Mouse (Mus musculus): Measurements from ENCODE around the gene Ccm2. TPM values are rescaled to one million over a fixed set of nuclear protein-coding genes. Genes with fewer than 3 reads are reported as not detected.
A peak's percentile ranks its signal among the peaks of the same experiment; 100 is the strongest.

The Ccm2 gene
- polyA plus RNA-seq, 1 experiment from 2014 or later = 87.0 TPM

DNA sequence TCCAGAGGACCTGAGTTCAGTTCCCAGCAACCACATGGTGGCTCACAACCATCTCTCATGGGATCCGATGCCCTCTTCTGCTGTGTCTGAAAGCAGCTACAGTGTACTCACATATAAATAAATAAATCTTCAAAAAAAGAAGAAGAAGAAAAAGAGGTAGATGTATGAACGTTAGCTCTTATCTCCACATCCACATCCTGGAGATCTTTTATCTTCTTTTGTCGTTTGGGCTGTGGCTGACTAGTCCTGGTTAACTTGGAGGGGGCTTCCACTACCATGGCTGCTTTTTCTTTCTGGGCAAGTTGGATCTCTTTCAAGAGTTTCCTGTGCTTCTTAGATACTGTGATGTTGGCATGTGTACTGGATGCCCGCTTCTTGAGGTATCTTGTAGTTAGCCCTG is 16.5 kb downstream of the Ccm2 start:
- no peak for ATAC-seq (replicated peaks; ENCODE audit: low FRiP score, low TSS enrichment, low read depth)
- H3K36me3 ChIP-seq (ENCODE audit: control insufficient read depth, insufficient read depth, low read length) = 0 out of 2 replicates have a peak, but pooled peaks cover 6% of the 10 kb centered on the region
- 86% methylated on average over 4 of the region's 4 CpGs for WGBS
- no peak overlapping the region for H3K4me2 ChIP-seq (ENCODE audit: low read length)
- no peak overlapping the region for H3K27ac ChIP-seq (ENCODE audit: low read depth)
- no peak overlapping the region for H3K4me3 ChIP-seq (ENCODE audit: low read depth, low read length)
- peaks cover 5% of the 10 kb centered on the region; the same call in 1 of the 2 replicates for H3K4me1 ChIP-seq (replicated peaks; ENCODE audit: control insufficient read depth, insufficient read depth, low read length)
- DNase-seq (ENCODE audit: low spot score) = no peak
- no peaks in the 10 kb centered on the region for H3K9me3 ChIP-seq (ENCODE audit: control insufficient read depth, low read length)
- no peak overlapping the region for H3K9ac ChIP-seq (ENCODE audit: low read length)
- H3K27me3 ChIP-seq (replicated peaks; ENCODE audit: control insufficient read depth, insufficient read depth, low read length) = no peaks in the 10 kb centered on the region

DNA sequence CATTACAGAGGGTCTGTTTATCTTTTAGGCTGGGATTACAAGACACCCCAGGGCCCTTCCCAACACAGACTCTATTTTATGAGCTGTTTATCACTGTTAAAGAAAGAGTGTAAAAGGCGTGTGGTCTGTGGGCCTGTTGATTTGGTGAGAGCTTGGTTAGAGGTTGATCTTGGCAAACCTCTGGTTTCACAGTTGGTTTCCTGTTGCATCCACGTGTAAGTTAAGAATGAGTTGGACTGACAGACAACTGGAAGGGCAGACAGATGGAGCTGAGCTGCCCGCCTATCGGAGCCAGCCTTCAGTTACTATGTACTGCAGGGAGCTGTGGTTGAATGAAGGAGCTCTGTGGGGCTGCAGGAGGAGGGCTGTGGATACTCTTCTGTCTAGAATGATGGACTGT is 19.8 kb downstream of the Ccm2 start:
- H3K9ac ChIP-seq (ENCODE audit: low read length) = no peak overlapping the region
- H3K36me3 ChIP-seq (ENCODE audit: control insufficient read depth, insufficient read depth, low read length) = peaks cover 17% of the 10 kb centered on the region; the same call in 1 of the 2 replicates
- ATAC-seq (replicated peaks; ENCODE audit: low FRiP score, low TSS enrichment, low read depth) (no peak), DNase-seq (ENCODE audit: low spot score) (no peak)
- no peaks in the 10 kb centered on the region for H3K9me3 ChIP-seq (ENCODE audit: control insufficient read depth, low read length)
- WGBS = 73% methylated on average over 4 of the region's 4 CpGs
- no peaks in the 10 kb centered on the region for H3K27me3 ChIP-seq (replicated peaks; ENCODE audit: control insufficient read depth, insufficient read depth, low read length)
- no peak overlapping the region for H3K4me2 ChIP-seq (ENCODE audit: low read length)
- H3K27ac ChIP-seq (ENCODE audit: low read depth) = no peak overlapping the region
- peaks cover 13% of the 10 kb centered on the region for H3K4me1 ChIP-seq (replicated peaks; ENCODE audit: control insufficient read depth, insufficient read depth, low read length)
- no peak overlapping the region for H3K4me3 ChIP-seq (ENCODE audit: low read depth, low read length)

DNA sequence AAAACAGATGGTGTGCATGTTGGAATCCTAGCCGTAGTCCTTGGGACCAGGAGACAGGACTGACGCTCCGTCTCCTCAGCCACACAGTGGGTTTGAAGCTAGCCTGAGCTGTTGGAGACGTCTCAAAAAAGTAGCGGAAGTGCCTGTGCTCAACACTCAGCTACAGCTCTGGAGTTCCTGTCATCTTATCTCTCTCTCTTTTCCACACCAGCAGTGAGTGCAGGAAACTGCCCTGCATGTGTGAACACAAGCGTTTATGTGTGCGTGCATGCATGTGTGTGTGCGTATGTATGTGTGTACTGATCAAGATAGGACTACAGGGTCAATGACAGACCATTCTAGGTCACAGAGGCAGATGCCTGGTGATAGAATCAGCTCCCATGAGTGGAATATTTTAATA is 21.3 kb downstream of the Ccm2 start:
- Histone ChIP-seq H3K36me3 (ENCODE audit: control insufficient read depth, insufficient read depth, low read length) (peaks cover 28% of the 10 kb centered on the region), H3K9me3 (ENCODE audit: control insufficient read depth, low read length) (no peaks in the 10 kb centered on the region), H3K4me2 (ENCODE audit: low read length) (no peak overlapping the region), H3K27ac (ENCODE audit: low read depth) (no peak overlapping the region), H3K9ac (ENCODE audit: low read length) (no peak overlapping the region), H3K4me1 (replicated peaks; ENCODE audit: control insufficient read depth, insufficient read depth, low read length) (peaks cover 10% of the 10 kb centered on the region), H3K27me3 (replicated peaks; ENCODE audit: control insufficient read depth, insufficient read depth, low read length) (no peaks in the 10 kb centered on the region), H3K4me3 (ENCODE audit: low read depth, low read length) (no peak overlapping the region)
- no peak for ATAC-seq (replicated peaks; ENCODE audit: low FRiP score, low TSS enrichment, low read depth)
- WGBS = 88% methylated on average over 8 of the region's 8 CpGs
- no peak for DNase-seq (ENCODE audit: low spot score)

DNA sequence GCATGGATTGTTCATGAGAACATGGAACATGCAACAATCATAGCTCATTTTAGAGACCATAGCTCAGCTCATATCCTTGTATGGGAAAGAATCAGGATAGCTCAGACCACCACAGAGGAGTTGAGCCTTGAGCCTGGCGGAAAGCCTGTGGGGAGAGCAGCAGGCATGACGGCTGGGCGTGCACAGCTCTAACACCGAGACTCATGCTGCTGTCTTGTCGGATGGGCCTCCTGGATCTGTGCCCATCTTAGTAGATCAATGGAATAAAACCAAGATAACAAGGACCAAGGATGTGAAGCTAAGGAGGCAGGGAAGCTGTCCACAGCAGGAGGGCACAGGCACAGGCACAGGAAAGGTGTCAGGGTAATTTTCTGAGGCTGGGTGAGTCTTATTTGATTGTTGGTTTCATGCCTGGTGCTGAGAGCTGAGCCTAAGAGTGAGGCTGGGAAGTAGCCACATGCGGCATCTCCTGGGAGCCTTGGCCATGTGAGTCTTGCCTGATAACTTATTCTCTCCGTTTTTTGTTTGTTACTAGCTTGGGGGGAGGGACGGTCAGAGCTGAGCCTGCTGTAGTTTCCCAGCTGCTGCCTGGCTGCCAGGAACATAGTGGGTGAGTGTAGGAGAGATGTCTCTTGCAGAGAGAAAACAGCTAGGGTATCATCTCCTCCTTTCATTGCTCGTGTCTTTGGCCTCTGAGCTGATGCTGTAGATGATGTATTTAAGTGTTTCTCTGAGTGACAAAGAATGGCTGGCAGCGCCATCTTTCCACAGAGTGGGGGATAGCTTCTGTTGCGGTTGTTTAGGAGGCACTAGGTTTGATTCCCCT is 22.1 kb downstream of the Ccm2 start:
- Histone ChIP-seq H3K27me3 (replicated peaks; ENCODE audit: control insufficient read depth, insufficient read depth, low read length) (no peaks in the 10 kb centered on the region), H3K36me3 (ENCODE audit: control insufficient read depth, insufficient read depth, low read length) (peaks cover 31% of the 10 kb centered on the region), H3K27ac (ENCODE audit: low read depth) (peak overlapping the region; percentile 10; the same call in 1 of the 2 replicates), H3K4me2 (ENCODE audit: low read length) (no peak overlapping the region), H3K4me3 (ENCODE audit: low read depth, low read length) (no peak overlapping the region), H3K9me3 (ENCODE audit: control insufficient read depth, low read length) (no peaks in the 10 kb centered on the region), H3K9ac (ENCODE audit: low read length) (0 out of 2 replicates have a peak overlapping the region, but pooled peaks have one; percentile 14), H3K4me1 (replicated peaks; ENCODE audit: control insufficient read depth, insufficient read depth, low read length) (peaks cover 10% of the 10 kb centered on the region)
- no peak for DNase-seq (ENCODE audit: low spot score)
- no peak for ATAC-seq (replicated peaks; ENCODE audit: low FRiP score, low TSS enrichment, low read depth)
- 64% methylated on average over 11 of the region's 11 CpGs for WGBS

DNA sequence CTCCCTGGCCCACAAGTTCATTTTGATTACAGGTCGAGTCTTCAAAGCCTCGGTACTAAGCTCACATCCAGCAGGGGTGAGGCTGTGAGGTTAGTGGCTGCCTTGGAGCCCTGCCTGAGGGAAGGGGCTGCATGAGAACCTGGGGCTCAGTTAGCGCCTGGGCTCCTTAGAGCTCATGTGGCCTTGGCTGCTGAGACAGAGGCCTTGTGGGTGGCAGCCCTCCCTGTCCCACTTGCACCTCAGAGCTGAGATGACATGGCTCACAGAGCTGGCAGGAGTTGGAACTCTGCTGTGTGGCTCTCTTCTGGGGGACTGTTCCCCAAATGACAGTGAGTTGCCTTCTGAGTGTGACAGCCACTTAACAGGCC is 22.7 kb downstream of the Ccm2 start:
- no peaks in the 10 kb centered on the region for H3K9me3 ChIP-seq (ENCODE audit: control insufficient read depth, low read length)
- ATAC-seq (replicated peaks; ENCODE audit: low FRiP score, low TSS enrichment, low read depth) = no peak
- 61% methylated on average over 3 of the region's 3 CpGs for WGBS
- no peak overlapping the region for H3K9ac ChIP-seq (ENCODE audit: low read length)
- H3K27ac ChIP-seq (ENCODE audit: low read depth) = no peak overlapping the region
- no peaks in the 10 kb centered on the region for H3K27me3 ChIP-seq (replicated peaks; ENCODE audit: control insufficient read depth, insufficient read depth, low read length)
- peaks cover 33% of the 10 kb centered on the region for H3K36me3 ChIP-seq (ENCODE audit: control insufficient read depth, insufficient read depth, low read length)
- H3K4me3 ChIP-seq (ENCODE audit: low read depth, low read length) = no peak overlapping the region
- H3K4me2 ChIP-seq (ENCODE audit: low read length) = no peak overlapping the region
- DNase-seq (ENCODE audit: low spot score) = no peak
- peaks cover 10% of the 10 kb centered on the region for H3K4me1 ChIP-seq (replicated peaks; ENCODE audit: control insufficient read depth, insufficient read depth, low read length)

DNA sequence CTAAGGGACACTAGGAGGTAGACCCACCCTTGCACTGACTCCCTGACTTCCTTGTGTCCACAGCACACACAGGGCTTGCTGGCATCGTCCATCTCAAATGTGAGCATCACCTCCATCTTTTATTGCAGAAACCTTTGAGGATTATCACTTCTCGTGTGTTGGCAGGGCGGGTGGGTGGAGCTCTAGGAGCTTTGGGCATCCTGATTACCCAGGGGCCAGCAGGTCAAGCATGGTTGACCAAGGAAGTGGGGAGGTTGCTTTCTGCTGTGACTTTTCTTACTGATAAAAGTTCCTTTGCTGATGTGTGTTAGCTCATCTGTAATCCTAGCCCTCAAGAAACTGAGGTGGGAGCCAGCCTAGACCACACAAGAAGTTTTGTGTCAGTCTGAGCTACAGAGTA is 29.5 kb downstream of the Ccm2 start:
- Histone ChIP-seq H3K4me3 (ENCODE audit: low read depth, low read length) (no peak overlapping the region), H3K36me3 (ENCODE audit: control insufficient read depth, insufficient read depth, low read length) (peaks cover 39% of the 10 kb centered on the region), H3K9me3 (ENCODE audit: control insufficient read depth, low read length) (no peaks in the 10 kb centered on the region), H3K9ac (ENCODE audit: low read length) (no peak overlapping the region), H3K4me1 (replicated peaks; ENCODE audit: control insufficient read depth, insufficient read depth, low read length) (no peaks in the 10 kb centered on the region), H3K27ac (ENCODE audit: low read depth) (no peak overlapping the region), H3K27me3 (replicated peaks; ENCODE audit: control insufficient read depth, insufficient read depth, low read length) (no peaks in the 10 kb centered on the region), H3K4me2 (ENCODE audit: low read length) (no peak overlapping the region)
- DNase-seq (ENCODE audit: low spot score) (no peak), ATAC-seq (replicated peaks; ENCODE audit: low FRiP score, low TSS enrichment, low read depth) (no peak)
- 92% methylated on average over 3 of the region's 3 CpGs for WGBS

DNA sequence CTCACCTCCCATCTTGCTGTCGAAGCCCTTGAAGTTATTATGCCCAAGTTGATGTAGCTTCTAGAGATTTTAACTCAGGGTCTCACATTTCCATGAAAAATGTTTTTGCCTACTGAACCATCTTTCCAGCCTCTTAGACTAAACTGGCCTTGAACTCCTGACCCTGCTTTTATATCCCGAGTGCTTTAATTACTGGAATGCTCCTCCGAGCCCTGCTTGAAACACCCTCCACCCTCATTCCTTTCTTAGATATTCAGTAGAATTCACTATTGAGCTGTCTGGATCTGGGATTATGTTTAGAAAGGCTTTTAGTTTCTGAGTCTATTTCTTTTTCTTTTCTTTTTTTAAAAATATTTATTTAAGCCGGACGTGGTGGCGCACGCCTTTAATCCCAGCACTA is 32.7 kb downstream of the Ccm2 start:
- DNase-seq (ENCODE audit: low spot score) (no peak), ATAC-seq (replicated peaks; ENCODE audit: low FRiP score, low TSS enrichment, low read depth) (no peak)
- WGBS = 88% methylated on average over 7 of the region's 7 CpGs
- no peaks in the 10 kb centered on the region for H3K9me3 ChIP-seq (ENCODE audit: control insufficient read depth, low read length)
- H3K27ac ChIP-seq (ENCODE audit: low read depth) = no peak overlapping the region
- no peak overlapping the region for H3K9ac ChIP-seq (ENCODE audit: low read length)
- H3K4me1 ChIP-seq (replicated peaks; ENCODE audit: control insufficient read depth, insufficient read depth, low read length) = no peaks in the 10 kb centered on the region
- peaks cover 16% of the 10 kb centered on the region for H3K36me3 ChIP-seq (ENCODE audit: control insufficient read depth, insufficient read depth, low read length)
- H3K4me3 ChIP-seq (ENCODE audit: low read depth, low read length) = no peak overlapping the region
- H3K4me2 ChIP-seq (ENCODE audit: low read length) = no peak overlapping the region
- H3K27me3 ChIP-seq (replicated peaks; ENCODE audit: control insufficient read depth, insufficient read depth, low read length) = no peaks in the 10 kb centered on the region

DNA sequence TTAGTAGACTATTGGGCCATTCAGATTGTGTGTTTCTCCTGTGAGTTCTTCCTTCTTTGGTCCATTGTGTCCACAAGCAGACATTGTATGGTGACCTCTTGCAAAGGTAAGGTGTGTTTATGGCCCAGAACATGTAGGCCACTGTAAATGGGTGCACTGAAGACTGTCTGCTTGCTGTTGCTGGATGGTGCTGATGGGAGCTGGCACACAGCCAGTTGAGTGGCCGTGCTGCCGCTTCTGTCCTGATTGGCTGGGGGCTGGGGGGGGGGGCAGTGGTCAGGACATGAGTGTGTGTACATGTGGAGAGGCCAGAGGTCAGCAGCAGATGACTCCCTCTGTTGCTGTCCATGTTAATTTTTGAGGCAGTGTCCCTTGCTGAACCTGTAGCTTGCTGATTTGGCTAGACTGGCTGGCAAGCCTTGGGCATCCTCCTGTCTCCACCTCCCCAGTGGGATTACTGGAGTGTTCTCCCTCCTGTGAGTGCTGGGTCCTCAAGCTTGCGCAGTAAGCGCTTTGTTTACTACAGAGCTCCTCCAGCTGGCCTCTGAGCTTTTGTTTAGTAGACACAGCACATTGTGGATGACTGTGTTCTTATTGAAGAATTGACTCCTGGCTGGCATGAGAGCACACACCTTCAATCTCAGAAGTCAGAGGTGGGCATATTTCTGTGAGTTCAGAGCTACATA is 33.5 kb downstream of the Ccm2 start:
- Histone ChIP-seq H3K4me3 (ENCODE audit: low read depth, low read length) (no peak overlapping the region), H3K9ac (ENCODE audit: low read length) (no peak overlapping the region), H3K27ac (ENCODE audit: low read depth) (no peak overlapping the region), H3K9me3 (ENCODE audit: control insufficient read depth, low read length) (no peaks in the 10 kb centered on the region), H3K27me3 (replicated peaks; ENCODE audit: control insufficient read depth, insufficient read depth, low read length) (no peaks in the 10 kb centered on the region), H3K36me3 (ENCODE audit: control insufficient read depth, insufficient read depth, low read length) (peaks cover 21% of the 10 kb centered on the region), H3K4me1 (replicated peaks; ENCODE audit: control insufficient read depth, insufficient read depth, low read length) (no peaks in the 10 kb centered on the region), H3K4me2 (ENCODE audit: low read length) (no peak overlapping the region)
- WGBS = 72% methylated on average over 4 of the region's 4 CpGs
- no peak for DNase-seq (ENCODE audit: low spot score)
- ATAC-seq (replicated peaks; ENCODE audit: low FRiP score, low TSS enrichment, low read depth) = no peak

Measured in intestine, embryonic 14.5 days (tissue).